8 mouse cellular contexts compared by ENCODE assay signal in the genomic region with DNA sequence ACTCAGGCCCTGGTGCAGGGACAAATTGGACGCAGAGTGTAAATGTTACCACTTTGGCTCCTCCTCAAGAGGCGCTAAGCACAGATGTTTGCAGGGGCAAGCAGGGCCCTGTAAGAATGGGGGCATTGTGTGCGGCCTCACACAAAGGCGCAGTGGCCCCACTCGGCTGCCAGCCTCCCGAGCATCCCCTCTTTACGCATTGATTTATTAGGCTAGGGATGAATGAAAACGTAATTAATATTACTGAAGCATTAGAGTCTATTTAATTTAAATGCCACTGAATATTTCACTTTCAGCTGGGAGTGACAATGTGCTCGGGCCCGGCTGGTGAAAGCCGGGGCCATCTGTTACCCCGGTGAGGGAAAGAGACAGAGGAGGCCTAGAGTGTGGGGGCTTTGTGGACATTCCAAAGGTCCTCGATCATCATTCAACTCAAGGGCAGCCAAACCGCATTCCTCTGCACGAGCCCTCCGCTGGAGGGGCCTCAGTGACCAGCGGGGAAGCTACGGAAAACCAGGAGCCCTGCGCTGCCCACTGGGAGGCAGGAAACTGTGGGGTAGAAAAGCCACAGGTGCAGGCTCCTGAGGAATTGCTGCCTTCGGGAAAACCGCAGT. TPM values are rescaled to one million over a fixed set of nuclear protein-coding genes. Genes with fewer than 3 reads are reported as not detected.
DNase-seq lines count a peak whose midpoint lies in the region; ATAC-seq lines count a peak whose summit lies in the region.

No protein-coding gene starts in this region.

- H3K36me3 ChIP-seq in heart, embryonic 15.5 days: no peaks in the 10 kb centered on the region
- H3K36me3 ChIP-seq in forebrain, embryonic 11.5 days (ENCODE audit: control insufficient read depth, insufficient read depth, low read length): no peaks in the 10 kb centered on the region

- H3K9me3 ChIP-seq in heart, embryonic 15.5 days (replicated peaks): no peaks in the 10 kb centered on the region
- H3K9me3 ChIP-seq in forebrain, embryonic 11.5 days (ENCODE audit: control insufficient read depth, low read length): no peaks in the 10 kb centered on the region

- peaks cover 7% of the 10 kb centered on the region for H3K4me1 ChIP-seq in heart, embryonic 15.5 days (replicated peaks)
- H3K4me1 ChIP-seq in forebrain, embryonic 11.5 days (replicated peaks; ENCODE audit: control insufficient read depth, insufficient read depth, low read length): peaks cover 39% of the 10 kb centered on the region

- DNase-seq in heart, postnatal 10 days: no peak
- peak; percentile 93 for DNase-seq in Muller cell, postnatal 12 days (ENCODE audit: inconsistent ontology term)
- peak; percentile 82 for DNase-seq in forebrain, embryonic 11.5 days (ENCODE audit: low spot score)
- peak; percentile 90 for DNase-seq in mesoderm, embryonic 11.5 days (ENCODE audit: low read depth, low spot score)
- no peak for DNase-seq in thymus, postnatal 4 days
- DNase-seq in adrenal gland, postnatal 4 days (ENCODE audit: low spot score in 2 of 2): no peak
- no peak for DNase-seq in gastrocnemius, postnatal 36 days

- WGBS in heart, embryonic 15.5 days: 13% methylated on average over 21 of the region's 21 CpGs
- 4% methylated on average over 21 of the region's 21 CpGs for WGBS in forebrain, embryonic 11.5 days

- H3K4me2 ChIP-seq in heart, embryonic 15.5 days: peak overlapping the region; percentile 42
- H3K4me2 ChIP-seq in forebrain, embryonic 11.5 days (ENCODE audit: low read depth, low read length, severe bottlenecking): peak overlapping the region; percentile 40

- no peak overlapping the region for H3K27ac ChIP-seq in heart, embryonic 15.5 days
- peak overlapping the region; percentile 63 for H3K27ac ChIP-seq in forebrain, embryonic 11.5 days (ENCODE audit: low read depth, low read length)

- intact Hi-C loops in heart, postnatal 10 days (cut with DNase I): no loop called here
- intact Hi-C loops in gastrocnemius, postnatal 36 days (cut with DNase I): loop anchor here (5.0 kb wide), 1 partner anchor 470 kb away; no protein-coding TSS in a partner anchor

- H3K27me3 ChIP-seq in heart, embryonic 15.5 days: peaks cover 6% of the 10 kb centered on the region; the same call in 1 of the 2 replicates
- H3K27me3 ChIP-seq in forebrain, embryonic 11.5 days (ENCODE audit: control insufficient read depth, insufficient read depth, low read length): no peaks in the 10 kb centered on the region

- H3K9ac ChIP-seq in heart, embryonic 15.5 days: no peak overlapping the region
- peak overlapping the region; percentile 30 for H3K9ac ChIP-seq in forebrain, embryonic 11.5 days (ENCODE audit: low read length)

- no peak for ATAC-seq in heart, embryonic 15.5 days (replicated peaks; ENCODE audit: insufficient number of reproducible peaks, insufficient read depth, low FRiP score, low read depth)
- peak; percentile 79 for ATAC-seq in forebrain, embryonic 11.5 days (replicated peaks; ENCODE audit: low FRiP score)

- H3K4me3 ChIP-seq in heart, embryonic 15.5 days: peak overlapping the region; percentile 3; the same call in 1 of the 2 replicates
- H3K4me3 ChIP-seq in forebrain, embryonic 11.5 days (ENCODE audit: low read depth, low read length): no peak overlapping the region

RNA-seq across cellular contexts. Expression of a gene that starts 56.5 kb away (rescaled TPM):
- polyA plus RNA-seq in heart, embryonic 15.5 days (2015; fragmentation: Nextera tagmentation; extraction: Ambion mirVana): 0.05 and 0.18 TPM in 2 replicates
- not detected for total RNA-seq in heart, postnatal 10 days (2021)
- 97.2 and 103 TPM in 2 replicates for polyA plus RNA-seq in forebrain, embryonic 11.5 days (2014; fragmentation: Nextera tagmentation; extraction: Ambion mirVana)
- 1 to 10 TPM; 1.1 to 4.5 TPM for total RNA-seq in adrenal gland, postnatal 4 days (2021)
- not detected for total RNA-seq in gastrocnemius, postnatal 36 days (2021)

Comparison
In these comparisons a context has a peak if more than half of its experiments do, and no peak if none do; other contexts are left out.
1. DNase-seq: peak in Muller cell, postnatal 12 days (single experiment), forebrain, embryonic 11.5 days (single experiment) and mesoderm, embryonic 11.5 days (single experiment); none in heart, postnatal 10 days (0 of 2), thymus, postnatal 4 days (single experiment), adrenal gland, postnatal 4 days (0 of 2) and gastrocnemius, postnatal 36 days (0 of 2).